Mouse (Mus musculus) CH12.LX (cell line): Measurements from ENCODE around the gene Il34. TPM values are rescaled to one million over a fixed set of nuclear protein-coding genes. Genes with fewer than 3 reads are reported as not detected.

Source experiments
- DNase-seq: peaks from one replicate; pipeline ENCODE4 v3.0.0-alpha.2; 2013; ENCODE audit errors: extremely low read depth
- H3K27ac ChIP-seq: 2 replicates; pipeline ENCODE4 v1.5.1; 2012; ENCODE audit warnings: low read depth, mild to moderate bottlenecking, control low read depth, moderate library complexity; ENCODE audit not compliant: insufficient read depth
- H3K27me3 ChIP-seq: replicated peaks from 2 replicates; pipeline ENCODE3; 2012; ENCODE audit warnings: inconsistent platforms
- H3K36me3 ChIP-seq, 2 experiments: replicated peaks in 1 of 2; 2 replicates each; pipeline versions ENCODE3 to v1.6.1; 2012; ENCODE audit warnings: inconsistent platforms in 1 of 2, low read length in 1 of 2, mild to moderate bottlenecking in 1 of 2, mixed read lengths in 1 of 2, moderate library complexity in 1 of 2; ENCODE audit not compliant: control insufficient read depth in 1 of 2, insufficient read depth in 1 of 2
- H3K4me1 ChIP-seq, 2 experiments: 2 replicates each; pipeline ENCODE4 v1.6.1; 2012; ENCODE audit warnings: inconsistent platforms in 1 of 2, moderate library complexity in 1 of 2; ENCODE audit not compliant: insufficient read depth in 2 of 2, control insufficient read depth in 1 of 2
- H3K4me2 ChIP-seq: 2 replicates; pipeline ENCODE4 v1.6.1; 2012; ENCODE audit warnings: low read depth, mild to moderate bottlenecking, control low read depth; ENCODE audit not compliant: poor library complexity, insufficient read depth, severe bottlenecking
- H3K4me3 ChIP-seq, 3 experiments: fragments of 150-350 bp in 1 of 3; sonication (generic) in 1 of 3; replicated peaks in 1 of 3; 2 replicates each; pipeline versions ENCODE3 to v1.5.1; 2011 to 2012; ENCODE audit warnings: low read depth in 2 of 3, low read length in 2 of 3, mild to moderate bottlenecking in 2 of 3, moderate library complexity in 2 of 3, control low read depth in 1 of 3, improper control_type of control experiment in 1 of 3, inconsistent platforms in 1 of 3, mixed read lengths in 1 of 3; ENCODE audit not compliant: poor library complexity in 1 of 3
- H3K79me2 ChIP-seq: replicated peaks from 2 replicates; pipeline ENCODE4 v1.6.1; 2012; ENCODE audit warnings: mild to moderate bottlenecking, moderate library complexity; ENCODE audit not compliant: control insufficient read depth, poor library complexity, insufficient read depth, severe bottlenecking; ENCODE audit errors: extremely low read depth
- H3K9ac ChIP-seq: 2 replicates; pipeline ENCODE4 v1.6.1; 2012; ENCODE audit warnings: low read depth, mild to moderate bottlenecking, control low read depth, moderate library complexity; ENCODE audit not compliant: insufficient read depth
- H3K9me3 ChIP-seq: replicated peaks from 2 replicates; pipeline ENCODE3; 2012; ENCODE audit warnings: low read length, inconsistent platforms, mixed read lengths
- BHLHE40 ChIP-seq: IDR thresholded peaks from 2 replicates; pipeline ENCODE4 v1.6.1; 2011; ENCODE audit warnings: mild to moderate bottlenecking, low read depth, low read length, improper control_type of control experiment
- CHD1 ChIP-seq: IDR thresholded peaks from 2 replicates; pipeline ENCODE4 v1.6.1; 2012; ENCODE audit warnings: low read depth, low read length, improper control_type of control experiment, inconsistent platforms
- CTCF ChIP-seq, 2 experiments: IDR thresholded peaks in 1 of 2; conservative IDR thresholded peaks in 1 of 2; 2 replicates each; pipeline ENCODE4 v1.5.1; 2011 to 2012; ENCODE audit warnings: low read depth in 2 of 2, low read length in 2 of 2, improper control_type of control experiment in 1 of 2, inconsistent platforms in 1 of 2, mild to moderate bottlenecking in 1 of 2, moderate library complexity in 1 of 2
- E2F4 ChIP-seq: IDR thresholded peaks from 2 replicates; pipeline ENCODE4 v1.6.1; 2011; ENCODE audit warnings: low read depth, low read length, improper control_type of control experiment; ENCODE audit not compliant: insufficient replicate concordance
- EP300 ChIP-seq: IDR thresholded peaks from 2 replicates; pipeline ENCODE4 v1.6.1; 2011; ENCODE audit warnings: low read length, improper control_type of control experiment
- JUN ChIP-seq: IDR thresholded peaks from 2 replicates; pipeline ENCODE4 v1.6.1; 2011; ENCODE audit warnings: low read depth, mild to moderate bottlenecking, low read length, improper control_type of control experiment, moderate library complexity; ENCODE audit not compliant: insufficient read depth
- MAZ ChIP-seq: IDR thresholded peaks from 2 replicates; pipeline ENCODE4 v1.6.1; 2012; ENCODE audit warnings: low read depth, mild to moderate bottlenecking, inconsistent platforms, low read length, improper control_type of control experiment, moderate library complexity
- MXI1 ChIP-seq: IDR thresholded peaks from 2 replicates; pipeline ENCODE4 v1.6.1; 2011; ENCODE audit warnings: mild to moderate bottlenecking, low read depth, low read length, improper control_type of control experiment
- MYC ChIP-seq: IDR thresholded peaks from 2 replicates; pipeline ENCODE4 v1.6.1; 2011; ENCODE audit warnings: low read depth, mild to moderate bottlenecking, improper control_type of control experiment, low read length
- NELFE ChIP-seq: IDR thresholded peaks from 2 replicates; pipeline ENCODE4 v1.6.1; 2011; ENCODE audit warnings: low read depth, low read length, improper control_type of control experiment
- PAX5 ChIP-seq: IDR thresholded peaks from 2 replicates; pipeline ENCODE4 v1.6.1; 2012; ENCODE audit warnings: low read length, inconsistent platforms, mixed read lengths
- POLR2AphosphoS2 ChIP-seq: IDR thresholded peaks from 2 replicates; pipeline ENCODE4 v1.6.1; 2011; ENCODE audit warnings: low read depth, low read length, improper control_type of control experiment
- RAD21 ChIP-seq: IDR thresholded peaks from 2 replicates; pipeline ENCODE4 v1.6.1; 2011; ENCODE audit warnings: low read depth, mild to moderate bottlenecking, low read length, improper control_type of control experiment, moderate library complexity
- SMC3 ChIP-seq: IDR thresholded peaks from 2 replicates; pipeline ENCODE4 v1.6.1; 2011; ENCODE audit warnings: low read depth, low read length, improper control_type of control experiment
- TBP ChIP-seq: conservative IDR thresholded peaks from 2 replicates; pipeline ENCODE4 v1.6.1; 2011; ENCODE audit warnings: low read depth, low read length, improper control_type of control experiment
- TCF12 ChIP-seq: IDR thresholded peaks from 2 replicates; pipeline ENCODE4 v1.6.1; 2014; ENCODE audit warnings: low read depth, mild to moderate bottlenecking, inconsistent platforms, low read length, improper control_type of control experiment
- UBTF ChIP-seq: IDR thresholded peaks from 2 replicates; pipeline ENCODE4 v1.6.1; 2012; ENCODE audit warnings: low read depth, mild to moderate bottlenecking, inconsistent platforms, low read length, improper control_type of control experiment, moderate library complexity
- USF1 ChIP-seq: IDR thresholded peaks from 2 replicates; pipeline ENCODE4 v1.6.1; 2014; ENCODE audit warnings: low read depth, mild to moderate bottlenecking, inconsistent platforms, low read length, improper control_type of control experiment
- USF2 ChIP-seq: conservative IDR thresholded peaks from 2 replicates; pipeline ENCODE4 v1.6.1; 2011; ENCODE audit warnings: low read depth, low read length, improper control_type of control experiment
- ZNF384 ChIP-seq: IDR thresholded peaks from 2 replicates; pipeline ENCODE4 v1.6.1; 2012; ENCODE audit warnings: low read depth, low read length, improper control_type of control experiment, inconsistent platforms
- dilution Hi-C: fragments of 300-500 bp; cut with MboI; formaldehyde crosslinking; loops from 2 replicates; pipeline ENCODE4 v1.14.3; 2020; ENCODE audit warnings: low sequenced_read_pairs; ENCODE audit not compliant: extremely low pct_unique_long_range_greater_than_20kb, extremely low pct_ligation_motif_present
- in situ Hi-C: fragments of 300-500 bp; cut with MboI; formaldehyde crosslinking; loops from 3 replicates; pipeline ENCODE4 v1.14.3; 2019; ENCODE audit warnings: low sequenced_read_pairs, low pct_ligation_motif_present, low pct_unique_long_range_greater_than_20kb, mixed read lengths
- polyA plus RNA-seq: library from polyadenylated mRNA; unstranded; fragments of >175 nt; gene quantifications from 2 replicates; pipeline ENCODE4 v1.2.1, GENCODE M21; 2012; ENCODE audit warnings: low read depth; ENCODE audit not compliant: insufficient read length
- total RNA-seq, 2 experiments: library from RNA; depleted of rRNA; stranded (reverse); fragments of 300-350 nt in 1 of 2; fragments of >200 nt in 1 of 2; gene quantifications; 2 replicates each; pipeline ENCODE4 v1.2.3; 2012 to 2014

Gene Il34
- total and polyA plus RNA-seq, 3 experiments, result 0.21 TPM; not detected in 2

DNA sequence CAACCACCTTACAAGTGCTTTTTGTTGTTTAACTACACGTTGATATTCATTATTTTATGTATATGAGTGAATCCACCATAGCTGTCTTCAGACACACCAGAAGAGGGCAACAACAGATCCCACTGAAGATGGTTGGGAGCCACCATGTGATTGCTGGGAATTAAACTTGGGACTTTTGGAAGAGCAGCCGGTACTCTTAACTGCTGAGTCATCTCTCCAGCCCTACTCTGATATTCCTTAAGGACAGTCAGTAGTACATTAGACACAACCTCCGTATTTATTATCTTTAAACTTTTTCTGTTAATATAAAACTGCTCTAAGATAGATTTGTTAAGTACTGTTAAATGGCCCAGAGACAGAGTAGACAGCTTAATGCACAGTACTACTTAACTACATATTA is 26.2 kb upstream of the Il34 start:
- Histone ChIP-seq H3K79me2 (peaks cover 68% of the 10 kb centered on the region), H3K36me3 (peaks cover 72 to 98% of the 10 kb centered on the region in 2 experiments), H3K4me2 (no peak overlapping the region), H3K27ac (no peak overlapping the region)
- no peak for DNase-seq
- in situ Hi-C loops, result loop anchor here (25.0 kb wide), 2 partner anchors 195 to 455 kb away; no protein-coding TSS in a partner anchor
- TF ChIP-seq RAD21 (no peak), MYC (no peak), MXI1 (no peak), TCF12 (no peak), USF2 (no peak), SMC3 (no peak), E2F4 (no peak), BHLHE40 (no peak), CTCF (conservative IDR thresholded peaks at IDR 0.05 in 1 of 2, IDR thresholded peaks at IDR 0.05 in 1 of 2; ENCODE audit: low read depth in 2 of 2, low read length in 2 of 2) (no peak), PAX5 (no peak), UBTF (no peak), JUN (no peak), USF1 (no peak), MAZ (no peak), CHD1 (no peak), NELFE (no peak), TBP (no peak), ZNF384 (no peak)
- TF ChIP-seq, all 38 proteins: peak for 0
- Histone ChIP-seq H3K9me3 (no peaks in the 10 kb centered on the region), H3K9ac (no peak overlapping the region), H3K4me1 (no peaks in the 10 kb centered on the region), H3K4me3 (no peak overlapping the region), H3K27me3 (no peaks in the 10 kb centered on the region)
- dilution Hi-C loops, result no loop called here

DNA sequence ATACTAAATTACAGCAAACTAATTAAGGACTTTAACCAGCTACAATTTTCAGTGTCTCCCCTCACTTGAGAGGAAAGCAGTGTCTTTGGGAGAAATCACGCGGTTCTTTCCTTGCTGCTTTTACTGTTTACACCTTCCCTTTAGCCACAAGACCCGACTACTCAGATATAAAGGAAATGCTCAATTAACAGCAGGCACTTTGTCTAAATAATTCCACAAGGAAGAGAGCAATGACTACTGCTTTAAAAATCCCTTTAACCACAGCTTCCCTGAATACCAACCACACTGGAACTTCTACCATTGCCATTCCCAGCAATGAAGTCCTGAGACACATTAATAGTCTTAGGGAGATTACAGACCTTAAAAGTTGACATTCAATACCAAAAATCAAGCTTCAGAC is 22.8 kb upstream of the Il34 start:
- H3K9ac ChIP-seq, result no peak overlapping the region
- dilution Hi-C loops, result no loop called here
- TF ChIP-seq E2F4 (no peak), POLR2AphosphoS2 (no peak), EP300 (no peak), USF2 (no peak)
- H3K36me3 ChIP-seq, result peaks cover 76 to 100% of the 10 kb centered on the region in 2 experiments
- peaks cover 0 to 2% of the 10 kb centered on the region in 2 experiments; a peak in 1 of 4 replicates for H3K4me1 ChIP-seq
- no peak overlapping the region for H3K27ac ChIP-seq
- H3K4me2 ChIP-seq, result no peak overlapping the region
- peaks cover 62% of the 10 kb centered on the region for H3K79me2 ChIP-seq
- no peaks in the 10 kb centered on the region for H3K27me3 ChIP-seq
- no peak for DNase-seq
- no peaks in the 10 kb centered on the region for H3K9me3 ChIP-seq
- H3K4me3 ChIP-seq, result no peak overlapping the region
- in situ Hi-C loops, result loop anchor here (25.0 kb wide), 2 partner anchors 191 to 459 kb away; no protein-coding TSS in a partner anchor
